Mouse (Mus musculus) olfactory bulb, adult 2 months (tissue): ENCODE data around the gene Olfr710.

Source experiments
- CTCF ChIP-seq: fragments of 200-500 bp; IDR thresholded peaks from 2 replicates; pipeline ENCODE4 v1.5.1; 2012; ENCODE audit warnings: low read depth, mild to moderate bottlenecking, low read length, moderate library complexity; ENCODE audit not compliant: insufficient read depth
- POLR2A ChIP-seq: fragments of 200-500 bp; IDR thresholded peaks from 2 replicates; pipeline ENCODE4 v1.6.1; 2012; ENCODE audit warnings: mild to moderate bottlenecking, low read depth, low read length, moderate library complexity; ENCODE audit not compliant: insufficient read depth

DNA sequence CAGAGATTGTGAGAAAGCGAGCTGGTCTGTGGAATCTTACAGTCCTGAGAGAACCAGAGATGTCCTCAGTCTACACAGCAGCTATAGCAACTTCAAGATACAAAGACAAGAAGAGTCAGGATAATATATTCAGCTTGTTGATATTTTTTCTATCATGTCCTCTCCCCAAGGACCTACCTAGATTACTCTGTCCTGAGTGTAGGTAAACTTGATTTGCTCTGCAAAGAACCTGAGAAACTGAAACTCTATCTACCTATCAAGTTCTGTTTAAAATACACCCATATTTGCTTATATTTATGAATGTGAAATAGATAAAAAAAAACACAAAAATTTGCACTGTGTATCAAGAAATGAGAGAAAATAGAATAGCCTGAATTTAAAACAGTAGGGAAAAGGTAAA is 27.2 kb upstream of the Olfr710 start, which contains the start of gene Olfr711:
- no peak for TF ChIP-seq POLR2A
- TF ChIP-seq CTCF = no peak
